In the genomic region with DNA sequence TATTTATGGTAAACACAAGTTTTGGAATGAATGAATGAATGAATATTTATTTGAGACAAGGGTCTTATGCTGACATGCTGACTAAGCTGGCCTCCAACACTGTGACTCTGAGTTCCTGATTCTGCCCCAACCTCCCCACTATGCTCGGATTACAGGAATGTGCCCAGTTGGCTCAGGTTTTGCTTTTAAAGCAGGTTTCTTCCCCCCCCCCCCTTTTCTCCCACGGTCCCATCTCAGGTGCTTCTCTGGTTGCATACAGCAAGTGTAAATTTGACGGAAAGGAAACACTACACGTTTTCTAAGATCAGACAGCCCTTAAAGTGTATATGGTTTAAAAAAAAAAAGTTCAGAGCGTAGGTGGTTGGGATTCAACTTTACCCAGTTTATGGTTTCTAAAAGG, we compare ENCODE assay signal across 9 mouse cellular contexts. TPM values are rescaled to one million over a fixed set of nuclear protein-coding genes. Genes with fewer than 3 reads are reported as not detected.
DNase-seq lines count a peak whose midpoint lies in the region; ATAC-seq and TF ChIP-seq lines count a peak whose summit lies in the region.
"Had no signal": no experiment of that assay in that cellular context is flagged by ENCODE, and none has a peak within 500 bp of the region (broad histone marks: within the 10 kb centered on the region; RNA-seq: fewer than 3 reads in every experiment).

Gene Henmt1, plus strand, starts transcription at position 301 of the 400 bp plus-strand sequence.

- no peak for ATAC-seq in heart, embryonic 11.5 days (replicated peaks; ENCODE audit: insufficient number of reproducible peaks, low FRiP score, low TSS enrichment)
- ATAC-seq in liver, embryonic 14.5 days (ENCODE audit: insufficient read depth), result no peak

- no peaks in the 10 kb centered on the region for H3K9me3 ChIP-seq in heart, embryonic 11.5 days (replicated peaks; ENCODE audit: control insufficient read depth, low read length)
- H3K9me3 ChIP-seq in liver, embryonic 14.5 days (ENCODE audit: control insufficient read depth, low read length), result no peaks in the 10 kb centered on the region

- H3K4me3 ChIP-seq in heart, embryonic 11.5 days (ENCODE audit: low read depth, low read length), result peak within 1 kb of the TSS; percentile 20
- peak within 1 kb of the TSS; percentile 94 for H3K4me3 ChIP-seq in testis, adult 2 months (ENCODE audit: control insufficient read depth, low read depth, low read length)
- no peak within 1 kb of the TSS; a peak in 1 of 4 replicates for H3K4me3 ChIP-seq in liver, embryonic 14.5 days (ENCODE audit: insufficient read depth in 1 of 2, low read depth in 2 of 2, low read length in 2 of 2)

- no peaks in the 10 kb centered on the region for H3K4me1 ChIP-seq in heart, embryonic 11.5 days (ENCODE audit: control insufficient read depth, insufficient read depth, low read length)
- peaks cover 3% of the 10 kb centered on the region for H3K4me1 ChIP-seq in testis, adult 2 months (ENCODE audit: control insufficient read depth, insufficient read depth, low read length)
- H3K4me1 ChIP-seq in liver, embryonic 14.5 days (replicated peaks; ENCODE audit: control insufficient read depth in 2 of 2, insufficient read depth in 2 of 2, low read length in 1 of 2), result no peaks in the 10 kb centered on the region

- H3K27me3 ChIP-seq in heart, embryonic 11.5 days (ENCODE audit: control insufficient read depth, insufficient read depth, low read length), result no peaks in the 10 kb centered on the region
- H3K27me3 ChIP-seq in testis, adult 2 months (ENCODE audit: control insufficient read depth, insufficient read depth, low read length), result no peaks in the 10 kb centered on the region
- H3K27me3 ChIP-seq in liver, embryonic 14.5 days (ENCODE audit: control insufficient read depth, insufficient read depth, low read length), result no peaks in the 10 kb centered on the region

- H3K27ac ChIP-seq in heart, embryonic 11.5 days (ENCODE audit: low read depth, low read length), result no peak within 1 kb of the TSS
- peak within 1 kb of the TSS; percentile 93 for H3K27ac ChIP-seq in testis, adult 2 months (ENCODE audit: control insufficient read depth, insufficient read depth, low read depth, low read length)
- H3K27ac ChIP-seq in liver, embryonic 14.5 days, result no peak within 1 kb of the TSS

- DNase-seq in heart, postnatal 10 days, result no peak
- DNase-seq in testis, postnatal 14 days (ENCODE audit: low spot score), result no peak
- DNase-seq in liver, embryonic 14.5 days (ENCODE audit: low read depth in 3 of 3, low spot score in 3 of 3), result no peak
- no peak for DNase-seq in urinary bladder, postnatal 36 days (ENCODE audit: low spot score in 2 of 2)
- no peak for DNase-seq in B cell, adult 2 months
- no peak for DNase-seq in left cerebral cortex, adult 18-20 months (ENCODE audit: low spot score in 2 of 2)

- H3K36me3 ChIP-seq in heart, embryonic 11.5 days (ENCODE audit: control insufficient read depth, insufficient read depth, low read length), result no peaks in the 10 kb centered on the region
- no peaks in the 10 kb centered on the region; the same call in 1 of the 2 replicates for H3K36me3 ChIP-seq in testis, adult 2 months (ENCODE audit: control insufficient read depth, insufficient read depth, low read length)
- no peaks in the 10 kb centered on the region for H3K36me3 ChIP-seq in liver, embryonic 14.5 days (replicated peaks; ENCODE audit: control insufficient read depth, insufficient read depth, low read depth)

- TF ChIP-seq EP300 in liver, embryonic 14.5 days (IDR thresholded peaks at IDR 0.05; ENCODE audit: low read depth), result no peak

- 73% methylated on average over 5 of the region's 5 CpGs for WGBS in heart, embryonic 11.5 days (ENCODE audit: insufficient replicate concordance)
- 64% methylated on average over 5 of the region's 5 CpGs for WGBS in liver, embryonic 14.5 days (ENCODE audit: insufficient replicate concordance)

- no peak for TF ChIP-seq POLR2A in testis, adult 2 months (IDR thresholded peaks at IDR 0.05; ENCODE audit: control insufficient read depth, low read depth, low read length)

- H3K4me2 ChIP-seq in heart, embryonic 11.5 days, result peak within 1 kb of the TSS; percentile 63
- H3K4me2 ChIP-seq in liver, embryonic 14.5 days (ENCODE audit: low read depth), result peak within 1 kb of the TSS; percentile 46

- intact Hi-C loops in heart, postnatal 10 days (cut with DNase I), result no loop called here

- no peak for TF ChIP-seq CTCF in testis, adult 2 months (IDR thresholded peaks at IDR 0.05; ENCODE audit: control insufficient read depth, insufficient read depth, insufficient replicate concordance, low read depth, low read length)
- no peak for TF ChIP-seq CTCF in liver, embryonic 14.5 days (IDR thresholded peaks at IDR 0.05; ENCODE audit: low read depth)

- no peak within 1 kb of the TSS for H3K9ac ChIP-seq in heart, embryonic 11.5 days (ENCODE audit: low read depth, low read length)
- no peak within 1 kb of the TSS for H3K9ac ChIP-seq in liver, embryonic 14.5 days (replicated peaks)

RNA-seq across cellular contexts. Expression of gene Henmt1, which starts in this region (rescaled TPM):
- polyA plus RNA-seq in heart, embryonic 11.5 days (2014; fragmentation: Nextera tagmentation; extraction: Ambion mirVana), result 0.16 and 0.41 TPM in 2 replicates
- not detected for total RNA-seq in heart, postnatal 10 days (2021)
- 21.7 and 22.8 TPM in 2 replicates for polyA plus RNA-seq in testis, adult 2 months (2012; rRNA removed)
- polyA plus RNA-seq in liver, embryonic 14.5 days (2012; rRNA removed), result 0.02 and 0.03 TPM in 2 replicates
- 0.08 TPM in 1 of 2 replicates, not detected in the other for polyA plus RNA-seq in liver, embryonic 14.5 days (2014; fragmentation: Nextera tagmentation; extraction: Ambion mirVana)
- total RNA-seq in left cerebral cortex, adult 18-20 months (2021), result 1 to 10 TPM; 1.7 to 2.3 TPM
- total RNA-seq: adrenal gland, adult 18-20 months had no signal

Comparison
In these comparisons a context has a peak if more than half of its experiments do, and no peak if none do; other contexts are left out.
1. RNA of gene Henmt1 (polyA plus RNA-seq): 21.7 to 22.8 TPM in testis, adult 2 months; 0.16 to 0.41 TPM in heart, embryonic 11.5 days and 0.02 to 0.08 TPM in liver, embryonic 14.5 days; every median in the first group is over 10 times any median in the second.
2. H3K4me3 ChIP-seq: peak in heart, embryonic 11.5 days (single experiment) and testis, adult 2 months (single experiment); none in liver, embryonic 14.5 days (0 of 2).